Mouse (Mus musculus) lung, postnatal 0 days (tissue): Measurements from ENCODE around the gene Pdzrn4.

ENCODE experiments used
- CTCF ChIP-seq: IDR thresholded peaks from 2 replicates; pipeline ENCODE4 v1.5.1; 2016; ENCODE audit warnings: antibody characterized with exemption, mild to moderate bottlenecking
- EP300 ChIP-seq: IDR thresholded peaks from 2 replicates; pipeline ENCODE4 v1.6.1; 2016; ENCODE audit warnings: antibody characterized with exemption, mild to moderate bottlenecking, control low read depth

DNA sequence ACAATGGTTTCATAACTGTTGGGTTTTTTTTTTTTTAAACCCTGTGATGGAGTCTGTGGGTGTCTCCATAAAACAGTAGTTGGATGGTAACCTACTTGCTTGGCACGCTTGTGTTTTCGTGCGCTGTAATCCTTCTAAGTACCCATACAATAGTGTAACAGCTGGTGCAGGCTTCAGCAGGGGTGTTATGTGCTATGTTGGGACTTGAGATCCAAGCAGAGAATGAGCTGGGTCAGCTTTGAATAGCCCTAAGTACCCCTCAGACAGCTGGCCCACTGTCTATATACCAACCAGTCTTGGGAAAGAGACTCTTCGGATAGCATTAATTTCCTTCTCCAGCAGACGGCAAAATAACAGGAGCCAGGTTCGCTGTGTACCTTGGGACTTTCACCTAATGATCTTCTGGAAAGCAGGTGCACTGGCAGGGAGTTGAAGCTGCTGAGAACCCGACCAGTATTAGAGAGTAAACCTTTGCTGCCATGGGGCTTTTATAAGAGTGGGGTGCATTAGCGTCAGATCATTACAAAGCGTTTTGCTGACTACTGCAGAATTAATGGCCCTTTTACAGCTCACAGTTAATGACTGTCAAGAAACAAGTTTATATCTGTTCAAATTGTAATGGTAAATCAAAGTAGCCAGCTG, 184.2 kb downstream of the Pdzrn4 start:
- TF ChIP-seq CTCF (no peak), EP300 (no peak)
